Mouse (Mus musculus) lung, postnatal 0 days (tissue): Measurements from ENCODE around the gene Clec2l. TPM values are rescaled to one million over a fixed set of nuclear protein-coding genes. Genes with fewer than 3 reads are reported as not detected.
"Not testable (repeated sequence)": the region's sequence is repeated elsewhere in the genome, so short reads cannot be mapped to it uniquely, and the experiment has no call there.

Source experiments
- ATAC-seq: fragments of 200-750 bp; cut with Nextera tagmentation; 2 replicates; pipeline ENCODE4 v1.8.0; 2017; ENCODE audit warnings: moderate library complexity
- DNase-seq: peaks from one replicate; pipeline ENCODE4 v3.0.0-alpha.2; 2016; ENCODE audit warnings: low spot score
- H3K27ac ChIP-seq: fragments of 300-500 bp; sonication (generic); 2 replicates; pipeline ENCODE4 v1.5.1; 2014; ENCODE audit warnings: antibody characterized with exemption, mild to moderate bottlenecking, low read length, mixed read lengths
- H3K27me3 ChIP-seq: fragments of 300-500 bp; sonication (generic); replicated peaks from 2 replicates; pipeline ENCODE4 v1.6.1; 2014; ENCODE audit warnings: low read length, mixed read lengths; ENCODE audit not compliant: insufficient read depth
- H3K36me3 ChIP-seq: fragments of 300-500 bp; sonication (generic); 2 replicates; pipeline ENCODE4 v1.6.1; 2014; ENCODE audit warnings: low read length, mixed read lengths; ENCODE audit not compliant: insufficient read depth
- H3K4me1 ChIP-seq: fragments of 300-500 bp; sonication (generic); 2 replicates; pipeline ENCODE4 v1.6.1; 2014; ENCODE audit warnings: antibody characterized with exemption, low read depth, low read length, mixed read lengths; ENCODE audit not compliant: insufficient read depth
- H3K4me2 ChIP-seq: fragments of 300-500 bp; sonication (generic); replicated peaks from 2 replicates; pipeline ENCODE4 v1.6.1; 2014; ENCODE audit warnings: low read depth, mild to moderate bottlenecking, low read length, moderate library complexity, mixed read lengths
- H3K4me3 ChIP-seq: fragments of 300-500 bp; sonication (generic); 2 replicates; pipeline ENCODE4 v1.5.1; 2014; ENCODE audit warnings: low read depth, low read length
- H3K9ac ChIP-seq: fragments of 300-500 bp; sonication (generic); replicated peaks from 2 replicates; pipeline ENCODE4 v1.6.1; 2014; ENCODE audit warnings: low read depth, mild to moderate bottlenecking
- H3K9me3 ChIP-seq: fragments of 300-500 bp; sonication (generic); 2 replicates; pipeline ENCODE4 v1.6.1; 2016; ENCODE audit warnings: low read length, mixed read lengths
- CTCF ChIP-seq: IDR thresholded peaks from 2 replicates; pipeline ENCODE4 v1.5.1; 2016; ENCODE audit warnings: antibody characterized with exemption, mild to moderate bottlenecking
- EP300 ChIP-seq: IDR thresholded peaks from 2 replicates; pipeline ENCODE4 v1.6.1; 2016; ENCODE audit warnings: antibody characterized with exemption, mild to moderate bottlenecking, control low read depth
- WGBS: fragments of 180-500 bp; shearing (Covaris S2); extraction: QIAGEN DNeasy Blood & Tissue Kit; methylation state at CpG from one replicate; pipeline ENCODE4 v1.1.7; 2014; 5-methylcytosine and 5-hydroxymethylcytosine counted together
- polyA plus RNA-seq: library from polyadenylated mRNA; unstranded; fragments of >200 nt; fragmentation: Nextera tagmentation; extraction: Ambion mirVana; gene quantifications from 2 replicates; pipeline ENCODE4 v1.2.1, GENCODE M21; 2015

Gene Clec2l
- polyA plus RNA-seq, 1 experiment from 2014 or later, result 1.1 TPM

DNA sequence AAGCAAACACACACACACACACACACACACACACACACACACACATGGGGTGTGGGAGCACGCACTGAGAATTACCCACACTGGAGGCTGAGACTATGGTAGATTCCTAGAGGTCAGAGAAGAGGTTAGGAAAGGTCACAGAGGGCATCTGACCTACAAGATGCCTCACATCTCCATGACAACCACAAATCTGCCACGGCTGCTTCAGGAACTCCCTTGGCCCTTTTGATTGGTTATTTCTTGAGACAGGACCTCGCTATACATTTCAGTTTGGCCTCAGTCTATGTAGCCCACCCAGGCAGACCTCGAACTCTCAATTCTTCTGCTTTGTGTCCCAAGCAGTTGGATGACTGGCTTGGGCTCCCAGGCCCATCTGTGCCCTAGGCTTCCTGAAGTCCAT, 1.2 kb upstream of the Clec2l start:
- ATAC-seq, result no peak
- H3K36me3 ChIP-seq, result no peaks in the 10 kb centered on the region
- H3K27ac ChIP-seq, result no peak overlapping the region
- H3K4me2 ChIP-seq, result no peak overlapping the region
- 75% methylated on average over 4 of the region's 4 CpGs for WGBS
- TF ChIP-seq CTCF, result no peak
- TF ChIP-seq EP300, result no peak
- no peak for DNase-seq
- H3K27me3 ChIP-seq, result peaks cover 15% of the 10 kb centered on the region
- no peak overlapping the region for H3K4me3 ChIP-seq
- 0 out of 2 replicates have a peak, but pooled peaks cover 4% of the 10 kb centered on the region for H3K4me1 ChIP-seq
- no peak overlapping the region for H3K9ac ChIP-seq
- no peaks in the 10 kb centered on the region for H3K9me3 ChIP-seq

DNA sequence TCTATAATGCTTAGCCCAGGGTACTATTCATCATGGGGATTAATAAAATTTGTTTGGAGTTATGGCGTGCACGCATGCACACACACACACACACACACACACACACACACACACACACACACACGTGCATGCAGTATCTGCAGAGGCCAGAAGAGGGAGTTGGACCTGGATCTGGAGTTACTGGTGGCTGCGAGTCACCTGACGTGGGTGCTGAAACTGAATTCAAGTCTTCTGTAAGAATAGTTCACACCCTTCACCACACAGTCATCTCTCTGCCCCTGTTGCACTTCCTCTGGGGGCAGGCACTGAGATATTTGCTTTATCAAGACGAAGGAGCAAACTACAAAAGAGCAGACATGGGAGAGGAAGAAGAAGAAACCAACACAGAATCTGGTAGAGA, 6.7 kb downstream of the Clec2l start:
- TF ChIP-seq CTCF (peak; percentile 57), EP300 (no peak)
- ATAC-seq (no peak), DNase-seq (no peak)
- WGBS, result 66% methylated on average over 6 of the region's 6 CpGs
- Histone ChIP-seq H3K9ac (no peak overlapping the region), H3K9me3 (no peaks in the 10 kb centered on the region), H3K4me1 (no peaks in the 10 kb centered on the region), H3K27ac (no peak overlapping the region), H3K4me3 (no peak overlapping the region), H3K27me3 (0 out of 2 replicates have a peak, but pooled peaks cover 1% of the 10 kb centered on the region), H3K36me3 (no peaks in the 10 kb centered on the region), H3K4me2 (no peak overlapping the region)

DNA sequence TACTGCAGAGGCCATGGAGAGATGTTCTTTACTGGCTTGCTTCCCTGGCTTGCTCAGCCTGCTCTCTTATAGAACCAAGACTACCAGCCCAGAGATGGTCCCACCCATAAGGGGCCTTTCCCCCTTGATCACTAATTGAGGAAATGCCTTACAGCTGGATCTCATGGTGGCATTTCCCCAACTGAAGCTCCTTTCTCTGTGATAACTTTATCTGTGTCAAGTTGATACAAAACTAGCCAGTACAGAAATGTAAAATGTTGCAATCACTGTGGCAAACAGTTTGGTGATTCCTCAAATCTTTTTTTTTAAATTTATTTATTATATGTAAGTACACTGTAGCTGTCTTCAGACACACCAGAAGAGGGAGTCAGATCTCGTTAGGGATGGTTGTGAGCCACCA, 7.6 kb downstream of the Clec2l start:
- H3K36me3 ChIP-seq, H3K4me3 ChIP-seq, ATAC-seq, H3K27me3 ChIP-seq, H3K4me1 ChIP-seq, DNase-seq, H3K27ac ChIP-seq, H3K9me3 ChIP-seq, H3K4me2 ChIP-seq, H3K9ac ChIP-seq: not testable (repeated sequence)
- WGBS, result 50% methylated on average over 1 of the region's 1 CpGs

DNA sequence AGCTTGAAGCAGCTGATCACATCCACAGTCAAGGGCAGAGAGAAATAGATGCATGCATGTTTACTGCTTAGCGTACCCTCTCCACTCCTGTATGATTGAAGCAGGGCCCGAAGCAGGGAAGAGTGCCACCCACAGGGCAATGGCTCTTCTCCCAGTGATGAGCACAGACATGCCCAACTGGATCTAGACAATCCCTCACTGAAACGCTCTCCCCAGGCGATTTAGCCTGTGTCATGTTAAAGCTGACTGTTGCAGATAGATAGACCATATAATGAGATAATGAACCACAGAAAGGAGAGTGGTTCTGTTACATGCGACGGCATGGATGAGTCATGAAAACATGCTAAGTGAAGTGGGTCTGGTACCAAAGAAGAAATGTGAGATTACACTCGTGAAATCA, 8.4 kb downstream of the Clec2l start:
- no peaks in the 10 kb centered on the region for H3K4me1 ChIP-seq
- no peak overlapping the region for H3K4me3 ChIP-seq
- no peaks in the 10 kb centered on the region for H3K27me3 ChIP-seq
- no peaks in the 10 kb centered on the region for H3K36me3 ChIP-seq
- no peaks in the 10 kb centered on the region for H3K9me3 ChIP-seq
- DNase-seq, result no peak
- no peak for ATAC-seq
- H3K27ac ChIP-seq, result no peak overlapping the region
- no peak overlapping the region for H3K9ac ChIP-seq
- TF ChIP-seq EP300 (no peak), CTCF (no peak)
- no peak overlapping the region for H3K4me2 ChIP-seq
- 84% methylated on average over 7 of the region's 7 CpGs for WGBS

DNA sequence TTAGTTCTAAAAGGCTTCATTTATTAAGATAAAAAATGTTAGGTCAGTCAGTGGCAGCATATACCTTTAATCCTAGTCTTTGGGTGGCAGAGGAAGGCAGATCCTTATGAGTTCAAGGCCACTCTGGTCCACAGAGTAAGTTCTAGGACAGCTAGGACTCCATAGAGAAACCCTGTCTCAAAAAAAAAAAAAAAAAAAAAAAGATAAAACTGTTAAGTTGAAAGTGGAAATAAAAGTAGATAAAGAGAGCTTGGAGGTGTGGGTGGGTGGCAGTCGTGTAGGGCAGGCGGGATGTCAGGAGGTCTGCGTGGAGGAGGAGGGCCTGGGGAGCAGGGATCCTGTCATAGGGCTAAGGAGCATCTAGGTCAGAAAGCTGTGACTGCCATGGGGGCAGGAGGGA, 9.1 kb downstream of the Clec2l start:
- Histone ChIP-seq H3K36me3 (no peaks in the 10 kb centered on the region), H3K9ac (no peak overlapping the region), H3K27me3 (no peaks in the 10 kb centered on the region), H3K27ac (no peak overlapping the region), H3K4me3 (no peak overlapping the region), H3K4me2 (no peak overlapping the region), H3K9me3 (no peaks in the 10 kb centered on the region), H3K4me1 (no peaks in the 10 kb centered on the region)
- WGBS, result 80% methylated on average over 3 of the region's 3 CpGs
- ATAC-seq (no peak), DNase-seq (no peak)
- TF ChIP-seq EP300 (no peak), CTCF (no peak)

DNA sequence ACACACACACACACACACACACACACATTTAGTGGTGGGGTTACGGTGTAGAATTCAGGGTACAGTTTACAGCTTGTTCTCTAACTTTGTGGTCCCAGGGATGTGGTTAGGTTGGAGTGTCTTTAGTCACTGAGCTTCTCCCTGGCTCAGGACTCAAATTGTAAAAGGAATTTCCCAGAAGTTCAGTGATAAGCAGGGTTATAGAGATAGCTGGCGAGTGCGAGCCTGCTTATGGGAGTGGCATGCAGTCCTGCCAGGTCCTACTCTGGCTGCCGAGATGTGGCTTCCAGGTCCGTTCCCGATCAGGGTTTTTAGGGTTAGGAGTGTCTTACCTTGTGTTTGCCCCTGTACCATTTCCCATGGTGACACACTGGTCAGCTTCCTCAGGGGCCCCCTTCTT, 13.3 kb downstream of the Clec2l start:
- H3K4me2 ChIP-seq, result no peak overlapping the region
- 64% methylated on average over 6 of the region's 6 CpGs for WGBS

DNA sequence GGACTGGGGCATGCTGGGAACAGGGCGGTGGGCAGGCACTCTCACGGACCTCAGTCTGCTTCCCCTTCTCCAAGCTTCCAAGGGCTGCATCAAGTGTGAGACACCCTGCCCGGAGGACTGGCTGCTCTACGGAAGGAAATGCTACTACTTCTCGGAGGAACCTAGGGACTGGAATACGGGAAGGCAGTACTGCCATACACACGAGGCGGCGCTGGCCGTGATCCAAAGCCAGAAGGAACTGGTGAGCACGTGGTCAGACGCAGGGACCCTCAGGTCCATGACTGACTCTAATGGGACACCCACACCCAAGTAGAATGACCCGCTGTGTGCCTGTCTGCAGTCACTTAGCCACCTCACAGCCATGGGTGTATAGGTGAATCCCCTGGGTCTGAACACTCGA, 13.9 kb downstream of the Clec2l start:
- Histone ChIP-seq H3K27ac (no peak overlapping the region), H3K27me3 (no peaks in the 10 kb centered on the region), H3K36me3 (no peaks in the 10 kb centered on the region), H3K4me2 (no peak overlapping the region), H3K9ac (no peak overlapping the region), H3K9me3 (no peaks in the 10 kb centered on the region), H3K4me3 (no peak overlapping the region), H3K4me1 (no peaks in the 10 kb centered on the region)
- TF ChIP-seq CTCF (no peak), EP300 (no peak)
- ATAC-seq, result no peak
- no peak for DNase-seq
- 64% methylated on average over 14 of the region's 14 CpGs for WGBS

More for the DNA sequence above, 13.3 kb downstream of the Clec2l start:
- H3K36me3 ChIP-seq, result no peaks in the 10 kb centered on the region
- H3K27me3 ChIP-seq, result no peaks in the 10 kb centered on the region
- no peak overlapping the region for H3K4me3 ChIP-seq
- H3K4me1 ChIP-seq, result no peaks in the 10 kb centered on the region
- no peak overlapping the region for H3K27ac ChIP-seq
- TF ChIP-seq CTCF, result no peak
- no peak for TF ChIP-seq EP300
- DNase-seq (no peak), ATAC-seq (no peak)
- H3K9me3 ChIP-seq, result no peaks in the 10 kb centered on the region
- H3K9ac ChIP-seq, result no peak overlapping the region
